10 mouse cellular contexts compared by ENCODE assay signal in the genomic region with DNA sequence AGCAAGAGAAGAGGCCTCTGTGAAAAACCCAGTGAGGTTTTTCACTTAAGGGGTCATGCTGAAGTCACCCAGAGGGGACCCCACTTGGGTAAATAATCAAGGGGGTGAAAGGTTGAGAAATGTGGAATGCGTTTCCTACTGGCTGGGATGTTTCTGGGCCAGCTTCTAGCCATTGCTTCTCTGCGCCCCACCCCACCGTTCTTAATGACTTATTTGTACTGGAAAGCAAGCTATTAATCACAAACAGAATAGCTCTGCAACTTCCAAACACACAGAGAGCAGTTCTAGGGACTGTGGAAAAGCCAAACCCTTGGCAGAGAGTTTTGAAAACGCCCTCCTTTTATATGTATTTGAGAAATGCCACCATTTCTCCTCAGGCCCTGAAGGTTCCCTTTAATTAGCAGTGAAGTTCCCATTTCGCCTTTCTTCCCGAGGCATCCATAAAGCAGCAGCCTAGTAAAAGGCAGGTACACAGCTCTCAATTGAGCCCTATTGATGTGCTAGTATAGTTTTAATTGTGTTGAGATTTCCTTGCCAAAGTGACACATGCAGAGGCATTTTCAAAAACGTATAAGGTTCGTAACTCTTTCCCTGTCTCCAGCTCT.
DNase-seq lines count a peak whose midpoint lies in the region; ATAC-seq lines count a peak whose summit lies in the region.
"Had no signal": no experiment of that assay in that cellular context is flagged by ENCODE, and none has a peak within 500 bp of the region (broad histone marks: within the 10 kb centered on the region; RNA-seq: fewer than 3 reads in every experiment).

No protein-coding gene starts in this region.

- peaks cover 22% of the 10 kb centered on the region for H3K27me3 ChIP-seq in kidney, embryonic 15.5 days
- H3K27me3 ChIP-seq: liver, embryonic 12.5 days had no signal

- intact Hi-C loops in gastrocnemius, postnatal 14 days (cut with DNase I; ENCODE audit: low total_unique reads): no loop called here

- 0 out of 2 replicates have a peak, but pooled peaks cover 2% of the 10 kb centered on the region for H3K36me3 ChIP-seq in kidney, embryonic 15.5 days
- H3K36me3 ChIP-seq: liver, embryonic 12.5 days had no signal

- peaks cover 9% of the 10 kb centered on the region; the same call in 1 of the 2 replicates for H3K9me3 ChIP-seq in kidney, embryonic 15.5 days (replicated peaks)
- H3K9me3 ChIP-seq: liver, embryonic 12.5 days had no signal

- peaks cover 48% of the 10 kb centered on the region for H3K4me1 ChIP-seq in kidney, embryonic 15.5 days
- H3K4me1 ChIP-seq: liver, embryonic 12.5 days had no signal

- peak overlapping the region; percentile 10; the same call in 1 of the 2 replicates for H3K4me2 ChIP-seq in kidney, embryonic 15.5 days
- H3K4me2 ChIP-seq: liver, embryonic 12.5 days had no signal

- WGBS in kidney, embryonic 15.5 days: 28% methylated on average over 8 of the region's 8 CpGs

- peak; percentile 14 for DNase-seq in adrenal gland, postnatal 14 days
- no peak for DNase-seq in adrenal gland, postnatal 25 days
- peak; percentile 52 for DNase-seq in embryo, embryonic 9.5 days (ENCODE audit: extremely low spot score)
- DNase-seq in lung, postnatal 25 days (ENCODE audit: low spot score): peak; percentile 63
- DNase-seq in gastrocnemius, postnatal 14 days: no peak
- DNase-seq in cerebellum, postnatal 10 days: no peak
- DNase-seq in heart, adult 8-10 months (ENCODE audit: low spot score): no peak
- DNase-seq: spleen, adult 18-20 months had no signal

- no peak overlapping the region for H3K4me3 ChIP-seq in kidney, embryonic 15.5 days (replicated peaks)
- H3K4me3 ChIP-seq: liver, embryonic 12.5 days had no signal

- no peak overlapping the region for H3K9ac ChIP-seq in kidney, embryonic 15.5 days
- H3K9ac ChIP-seq: liver, embryonic 12.5 days had no signal

- no peak for ATAC-seq in kidney, embryonic 15.5 days (replicated peaks; ENCODE audit: low FRiP score)
- ATAC-seq: liver, embryonic 12.5 days had no signal

- peak overlapping the region; percentile 61 for H3K27ac ChIP-seq in kidney, embryonic 15.5 days
- H3K27ac ChIP-seq: liver, embryonic 12.5 days had no signal

Comparison
In these comparisons a context has a peak if more than half of its experiments do, and no peak if none do; other contexts are left out.
1. DNase-seq: peak in adrenal gland, postnatal 14 days (single experiment), embryo, embryonic 9.5 days (single experiment) and lung, postnatal 25 days (single experiment); none in adrenal gland, postnatal 25 days (single experiment), gastrocnemius, postnatal 14 days (single experiment), cerebellum, postnatal 10 days (0 of 2) and heart, adult 8-10 months (single experiment).